Mouse (Mus musculus) limb, embryonic 15.5 days (tissue): ENCODE measurements around the gene Napepld. TPM values are rescaled to one million over a fixed set of nuclear protein-coding genes. Genes with fewer than 3 reads are reported as not detected.
"Not testable (repeated sequence)": the region's sequence is repeated elsewhere in the genome, so short reads cannot be mapped to it uniquely, and the experiment has no call there.

Experiments used
- ATAC-seq: fragments of 200-750 bp; cut with Nextera tagmentation; 2 replicates; pipeline ENCODE4 v1.8.0; 2017; ENCODE audit warnings: low read depth, moderate TSS enrichment; ENCODE audit not compliant: insufficient number of reproducible peaks, low FRiP score, low TSS enrichment
- H3K27ac ChIP-seq: fragments of 300-500 bp; sonication (generic); 2 replicates; pipeline ENCODE4 v1.5.1; 2015; ENCODE audit warnings: moderate library complexity, mild to moderate bottlenecking, inconsistent platforms
- H3K27me3 ChIP-seq: fragments of 300-500 bp; sonication (generic); 2 replicates; pipeline ENCODE4 v1.6.1; 2015; ENCODE audit warnings: inconsistent platforms
- H3K36me3 ChIP-seq: fragments of 300-500 bp; sonication (generic); 2 replicates; pipeline ENCODE4 v1.6.1; 2015; ENCODE audit warnings: inconsistent platforms
- H3K4me1 ChIP-seq: fragments of 300-500 bp; sonication (generic); 2 replicates; pipeline ENCODE4 v1.6.1; 2015; ENCODE audit warnings: inconsistent platforms
- H3K4me2 ChIP-seq: fragments of 300-500 bp; sonication (generic); 2 replicates; pipeline ENCODE4 v1.6.1; 2015; ENCODE audit warnings: mild to moderate bottlenecking, inconsistent platforms
- H3K4me3 ChIP-seq: fragments of 300-500 bp; sonication (generic); 2 replicates; pipeline ENCODE4 v1.5.1; 2015; ENCODE audit warnings: mild to moderate bottlenecking, inconsistent platforms
- H3K9ac ChIP-seq: fragments of 300-500 bp; sonication (generic); 2 replicates; pipeline ENCODE4 v1.6.1; 2015; ENCODE audit warnings: inconsistent platforms
- H3K9me3 ChIP-seq: fragments of 300-500 bp; sonication (generic); 2 replicates; pipeline ENCODE4 v1.6.1; 2016; ENCODE audit warnings: inconsistent platforms
- WGBS: fragments of 180-500 bp; shearing (Covaris S2); methylation state at CpG from one replicate; pipeline ENCODE4 v1.1.7; 2015; 5-methylcytosine and 5-hydroxymethylcytosine counted together
- polyA plus RNA-seq: library from polyadenylated mRNA; unstranded; fragments of >200 nt; fragmentation: Nextera tagmentation; extraction: Ambion mirVana; gene quantifications from 2 replicates; pipeline ENCODE4 v1.2.1, GENCODE M21; 2015

Napepld gene
- polyA plus RNA-seq, 1 experiment from 2014 or later = 2.0 TPM

GRCm38 (mm10) chr5:21732177-21732911 lies 31.1 kb upstream of the Napepld start:
- WGBS = 80% methylated on average over 3 of the region's 3 CpGs
- Histone ChIP-seq H3K4me3 (no peak overlapping the region), H3K9ac (no peak overlapping the region), H3K4me1 (no peaks in the 10 kb centered on the region), H3K36me3 (no peaks in the 10 kb centered on the region), H3K4me2 (no peak overlapping the region), H3K27ac (no peak overlapping the region), H3K9me3 (no peaks in the 10 kb centered on the region), H3K27me3 (no peaks in the 10 kb centered on the region)
- ATAC-seq = no peak

GRCm38 (mm10) chr5:21729107-21729506 lies 27.9 kb upstream of the Napepld start:
- Histone ChIP-seq H3K4me2 (no peak overlapping the region), H3K27ac (no peak overlapping the region), H3K27me3 (no peaks in the 10 kb centered on the region), H3K36me3 (no peaks in the 10 kb centered on the region), H3K9ac (no peak overlapping the region), H3K9me3 (no peaks in the 10 kb centered on the region), H3K4me3 (no peak overlapping the region), H3K4me1 (peaks cover 6% of the 10 kb centered on the region; the same call in 1 of the 2 replicates)
- ATAC-seq = no peak
- 80% methylated on average over 5 of the region's 5 CpGs for WGBS

- Histone ChIP-seq H3K4me3 (no peak overlapping the region), H3K4me1 (peaks cover 6% of the 10 kb centered on the region; the same call in 1 of the 2 replicates), H3K27ac (peak overlapping the region; percentile 73), H3K36me3 (no peaks in the 10 kb centered on the region), H3K4me2 (no peak overlapping the region), H3K9ac (no peak overlapping the region), H3K9me3 (no peaks in the 10 kb centered on the region), H3K27me3 (no peaks in the 10 kb centered on the region)
- ATAC-seq = peak; percentile 59; the same call in 1 of the 2 replicates
- 27% methylated on average over 7 of the region's 7 CpGs for WGBS
Measured at GRCm38 (mm10) chr5:21724872-21725271, 23.7 kb upstream of the Napepld start.

GRCm38 (mm10) chr5:21724427-21724826 lies 23.2 kb upstream of the Napepld start:
- 33% methylated on average over 1 of the region's 1 CpGs for WGBS
- Histone ChIP-seq H3K9ac (no peak overlapping the region), H3K4me2 (no peak overlapping the region), H3K9me3 (no peaks in the 10 kb centered on the region), H3K36me3 (no peaks in the 10 kb centered on the region), H3K4me1 (peaks cover 6% of the 10 kb centered on the region; the same call in 1 of the 2 replicates), H3K27ac (peak overlapping the region; percentile 73), H3K27me3 (no peaks in the 10 kb centered on the region), H3K4me3 (no peak overlapping the region)
- no peak for ATAC-seq

GRCm38 (mm10) chr5:21719209-21719608 lies 18.0 kb upstream of the Napepld start:
- H3K4me1 ChIP-seq = no peaks in the 10 kb centered on the region; the same call in 1 of the 2 replicates
- H3K4me3 ChIP-seq = no peak overlapping the region
- H3K27ac ChIP-seq = no peak overlapping the region
- ATAC-seq = no peak
- H3K36me3 ChIP-seq = no peaks in the 10 kb centered on the region
- 97% methylated on average over 2 of the region's 2 CpGs for WGBS
- no peak overlapping the region for H3K4me2 ChIP-seq
- no peak overlapping the region for H3K9ac ChIP-seq
- H3K9me3 ChIP-seq = no peaks in the 10 kb centered on the region
- H3K27me3 ChIP-seq = no peaks in the 10 kb centered on the region

DNA sequence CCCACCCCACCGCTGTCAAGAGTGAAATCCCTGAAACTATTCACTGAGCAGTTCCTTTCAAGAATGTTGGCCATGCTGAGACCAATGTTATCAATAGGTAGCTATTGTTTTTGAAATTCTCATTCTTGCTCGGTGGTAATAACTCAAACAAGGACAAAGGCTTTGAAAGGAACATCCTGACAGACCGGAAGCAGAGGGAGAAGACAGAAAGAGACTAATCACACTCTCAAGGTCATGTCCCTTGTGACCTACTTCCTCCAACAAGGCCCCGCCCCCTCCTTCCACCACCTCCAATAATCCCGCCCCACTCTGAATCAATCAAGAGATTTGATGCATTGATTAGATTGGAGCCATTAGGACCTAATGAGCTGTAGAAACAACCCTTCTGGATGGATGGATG lies 17.4 kb upstream of the Napepld start:
- H3K27ac ChIP-seq = no peak overlapping the region
- no peak overlapping the region for H3K9ac ChIP-seq
- no peak for ATAC-seq
- no peaks in the 10 kb centered on the region for H3K36me3 ChIP-seq
- no peak overlapping the region for H3K4me2 ChIP-seq
- WGBS = 87% methylated on average over 5 of the region's 5 CpGs
- H3K27me3 ChIP-seq = no peaks in the 10 kb centered on the region
- H3K4me1 ChIP-seq = no peaks in the 10 kb centered on the region
- H3K4me3 ChIP-seq = no peak overlapping the region
- H3K9me3 ChIP-seq = no peaks in the 10 kb centered on the region

DNA sequence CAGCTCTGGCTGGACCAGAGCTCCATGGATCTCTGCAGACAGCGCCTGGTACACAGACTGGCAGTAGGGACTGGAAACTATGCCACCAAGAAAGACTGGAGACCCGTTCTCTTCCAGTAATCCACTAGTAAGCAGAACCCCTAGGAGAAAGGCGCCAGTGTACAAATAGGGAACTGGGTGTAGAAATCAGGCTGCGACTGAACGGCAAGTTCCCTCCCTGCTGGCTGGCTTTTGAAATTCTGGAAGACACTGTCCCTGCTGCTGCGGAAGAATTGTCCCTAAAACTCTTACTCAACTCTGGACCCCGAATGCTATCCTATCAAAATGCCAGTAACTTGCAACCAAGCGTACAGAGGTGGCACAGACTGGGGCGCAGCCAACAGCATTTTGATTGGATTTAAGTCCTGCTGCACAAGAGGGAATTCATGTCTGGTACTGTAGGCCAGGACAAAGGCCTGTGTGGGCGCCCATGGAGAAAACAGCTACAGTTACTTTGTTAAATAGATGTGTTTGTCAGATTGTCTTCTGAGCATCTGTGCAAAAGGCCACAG lies 16.0 kb upstream of the Napepld start:
- no peak overlapping the region for H3K27ac ChIP-seq
- H3K4me2 ChIP-seq = no peak overlapping the region
- no peaks in the 10 kb centered on the region for H3K4me1 ChIP-seq
- no peak overlapping the region for H3K9ac ChIP-seq
- H3K36me3 ChIP-seq = no peaks in the 10 kb centered on the region
- WGBS = 85% methylated on average over 10 of the region's 10 CpGs
- no peaks in the 10 kb centered on the region for H3K27me3 ChIP-seq
- no peaks in the 10 kb centered on the region for H3K9me3 ChIP-seq
- no peak overlapping the region for H3K4me3 ChIP-seq
- ATAC-seq = no peak

GRCm38 (mm10) chr5:21714447-21714846 lies 13.3 kb upstream of the Napepld start:
- H3K4me3 ChIP-seq = no peak overlapping the region
- H3K9ac ChIP-seq = no peak overlapping the region
- H3K4me1 ChIP-seq = no peaks in the 10 kb centered on the region
- 95% methylated on average over 4 of the region's 4 CpGs for WGBS
- H3K27ac ChIP-seq = no peak overlapping the region
- ATAC-seq = no peak
- no peaks in the 10 kb centered on the region for H3K27me3 ChIP-seq
- H3K4me2 ChIP-seq = no peak overlapping the region
- H3K9me3 ChIP-seq = no peaks in the 10 kb centered on the region
- H3K36me3 ChIP-seq = no peaks in the 10 kb centered on the region

DNA sequence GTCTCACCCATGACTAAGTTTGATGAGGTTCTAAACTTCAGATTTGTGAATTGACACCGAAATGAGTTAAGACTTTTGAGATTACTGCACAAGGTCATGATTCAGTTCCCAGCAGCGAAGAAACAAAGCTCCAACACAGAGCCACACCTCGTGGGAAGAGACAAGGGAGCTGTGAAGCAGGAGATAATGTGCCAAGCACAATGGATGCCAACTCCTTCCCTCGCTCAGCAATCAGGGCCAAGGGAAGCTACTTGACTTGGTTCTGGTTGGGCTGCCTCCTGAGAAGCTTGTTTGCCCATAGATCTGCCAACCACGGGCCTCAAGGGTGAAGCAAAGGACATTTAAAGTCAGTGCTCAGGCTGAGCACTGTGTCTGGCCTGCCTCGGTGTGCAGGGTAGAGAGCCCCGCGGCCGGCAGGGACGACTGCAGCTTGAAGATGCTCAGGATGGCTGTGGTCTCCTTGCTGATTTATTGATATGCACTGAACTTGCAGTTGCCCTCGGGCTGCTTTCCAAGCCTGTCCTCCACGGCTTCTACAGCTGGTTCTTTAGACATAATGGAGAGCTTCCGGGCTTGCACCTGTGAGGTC lies 11.0 kb upstream of the Napepld start:
- H3K9ac ChIP-seq = no peak overlapping the region
- 57% methylated on average over 13 of the region's 13 CpGs for WGBS
- H3K4me3 ChIP-seq = no peak overlapping the region
- no peak for ATAC-seq
- H3K36me3 ChIP-seq = no peaks in the 10 kb centered on the region
- H3K27me3 ChIP-seq = no peaks in the 10 kb centered on the region
- H3K9me3 ChIP-seq = no peaks in the 10 kb centered on the region
- H3K27ac ChIP-seq = no peak overlapping the region
- H3K4me2 ChIP-seq = no peak overlapping the region
- no peaks in the 10 kb centered on the region for H3K4me1 ChIP-seq

DNA sequence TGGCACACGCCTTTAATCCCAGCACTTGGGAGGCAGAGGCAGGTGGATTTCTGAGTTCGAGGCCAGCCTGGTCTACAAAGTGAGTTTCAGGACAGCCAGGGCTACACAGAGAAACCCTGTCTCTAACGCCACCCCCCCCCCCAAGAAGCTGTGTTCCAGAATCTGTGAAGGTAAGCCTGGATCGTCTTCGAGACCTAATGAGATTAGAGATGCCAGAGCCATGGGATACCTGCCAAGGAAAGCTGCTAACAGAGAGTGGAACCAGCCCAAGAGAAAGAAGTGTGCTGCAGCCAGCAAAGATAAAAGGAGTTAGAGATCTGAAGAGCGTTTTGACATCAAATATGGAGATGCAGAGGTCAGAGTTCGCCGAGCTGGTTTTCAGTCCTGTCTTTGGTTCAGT lies 6.8 kb upstream of the Napepld start:
- not testable (repeated sequence) for H3K9me3 ChIP-seq, H3K4me3 ChIP-seq, ATAC-seq, H3K4me2 ChIP-seq, H3K27me3 ChIP-seq, H3K4me1 ChIP-seq, H3K9ac ChIP-seq, H3K27ac ChIP-seq, H3K36me3 ChIP-seq
- 84% methylated on average over 8 of the region's 8 CpGs for WGBS

DNA sequence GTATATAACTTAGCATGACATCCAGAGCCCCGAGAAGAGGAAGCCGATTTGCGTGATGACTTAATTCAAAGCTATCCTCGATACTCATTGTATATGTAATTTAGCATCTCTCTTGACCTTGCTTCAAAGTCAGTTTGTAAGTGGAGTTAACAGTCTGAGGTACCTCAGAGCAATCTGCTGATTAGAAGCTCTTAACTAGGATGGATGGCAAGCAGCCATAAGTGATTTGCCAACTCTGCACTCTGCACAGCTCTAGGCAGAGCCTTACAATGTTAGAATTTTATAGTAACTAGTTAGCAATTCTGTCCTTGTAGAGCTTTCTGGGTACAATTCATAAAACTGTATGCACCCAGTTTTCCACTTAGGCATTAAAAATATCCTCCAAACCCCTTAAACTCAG lies 5.3 kb upstream of the Napepld start:
- no peak for ATAC-seq
- no peaks in the 10 kb centered on the region for H3K36me3 ChIP-seq
- H3K4me1 ChIP-seq = no peaks in the 10 kb centered on the region
- H3K9ac ChIP-seq = no peak overlapping the region
- no peak overlapping the region for H3K4me3 ChIP-seq
- 92% methylated on average over 4 of the region's 4 CpGs for WGBS
- H3K27ac ChIP-seq = no peak overlapping the region
- no peak overlapping the region for H3K4me2 ChIP-seq
- H3K27me3 ChIP-seq = no peaks in the 10 kb centered on the region
- no peaks in the 10 kb centered on the region for H3K9me3 ChIP-seq

GRCm38 (mm10) chr5:21703708-21704107 lies 2.5 kb upstream of the Napepld start:
- no peak overlapping the region for H3K4me2 ChIP-seq
- H3K4me1 ChIP-seq = no peaks in the 10 kb centered on the region
- H3K9ac ChIP-seq = no peak overlapping the region
- H3K27me3 ChIP-seq = no peaks in the 10 kb centered on the region
- H3K9me3 ChIP-seq = no peaks in the 10 kb centered on the region
- no peaks in the 10 kb centered on the region for H3K36me3 ChIP-seq
- 81% methylated on average over 3 of the region's 3 CpGs for WGBS
- H3K4me3 ChIP-seq = no peak overlapping the region
- no peak overlapping the region for H3K27ac ChIP-seq
- ATAC-seq = no peak
